Mouse (Mus musculus) small intestine, adult 2 months (tissue): Measurements from ENCODE around the gene Ormdl3.

Experiments
- CTCF ChIP-seq: fragments of 200-500 bp; IDR thresholded peaks from 2 replicates; pipeline ENCODE4 v1.5.1; 2012; ENCODE audit warnings: low read depth, mild to moderate bottlenecking, control low read depth, inconsistent platforms, low read length, moderate library complexity, mixed read lengths; ENCODE audit not compliant: insufficient replicate concordance, insufficient read length; ENCODE audit errors: extremely low read depth
- POLR2A ChIP-seq: fragments of 200-500 bp; IDR thresholded peaks from 2 replicates; pipeline ENCODE4 v1.6.1; 2012; ENCODE audit warnings: low read depth, mild to moderate bottlenecking, control low read depth, inconsistent platforms, low read length, moderate library complexity

DNA sequence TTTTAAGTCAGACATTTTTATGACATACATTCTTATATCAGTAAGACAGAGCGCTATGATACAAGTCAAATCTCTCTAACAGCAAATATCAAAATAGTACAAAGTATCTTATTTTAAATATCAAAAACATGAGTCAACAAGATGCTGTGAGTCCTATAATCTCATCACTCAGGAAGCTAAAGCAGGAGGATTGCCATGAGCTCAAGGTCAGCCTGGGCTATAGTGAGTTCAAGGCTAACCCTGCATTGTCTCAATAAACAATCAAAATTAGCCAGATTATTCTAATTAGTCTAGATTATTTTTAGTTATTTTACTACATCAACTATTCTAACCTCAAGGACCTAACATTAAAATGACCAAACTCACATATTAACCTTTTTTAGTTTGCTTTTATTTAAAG is 43.8 kb downstream of the Ormdl3 start:
- TF ChIP-seq POLR2A (no peak), CTCF (no peak)
